Mouse (Mus musculus) liver, embryonic 12.5 days (tissue): Measurements from ENCODE around the gene Mc3r. TPM values are rescaled to one million over a fixed set of nuclear protein-coding genes. Genes with fewer than 3 reads are reported as not detected.

Experiments
- polyA plus RNA-seq: library from polyadenylated mRNA; unstranded; fragments of >200 nt; fragmentation: Nextera tagmentation; extraction: Ambion mirVana; gene quantifications from 2 replicates; pipeline ENCODE4 v1.2.1, GENCODE M21; 2016

Mc3r gene
- polyA plus RNA-seq, 1 experiment from 2014 or later = 0.05 TPM

Other genes starting within 250 kb of the Mc3r start
- not detected in 2 replicates for gene Cbln4, start 205.0 kb upstream of the Mc3r start, polyA plus RNA-seq
- 128 and 138 TPM in 2 replicates for gene Fam210b, start 97.1 kb downstream of the Mc3r start, polyA plus RNA-seq
- 173 and 177 TPM in 2 replicates for gene Aurka, start 122.0 kb downstream of the Mc3r start, polyA plus RNA-seq
- 39.7 and 42.0 TPM in 2 replicates for gene Cstf1, start 122.2 kb downstream of the Mc3r start, polyA plus RNA-seq
- gene Cass4, start 145.3 kb downstream of the Mc3r start, polyA plus RNA-seq = 1.1 and 1.4 TPM in 2 replicates
- 55.6 and 59.2 TPM in 2 replicates for gene Rtf2, start 192.1 kb downstream of the Mc3r start, polyA plus RNA-seq
- 0.98 and 1.1 TPM in 2 replicates for gene Gcnt7, start 210.1 kb downstream of the Mc3r start, polyA plus RNA-seq
- 0.20 TPM in 1 of 2 replicates, not detected in the other for gene Fam209, start 224.0 kb downstream of the Mc3r start, polyA plus RNA-seq